Mouse (Mus musculus) kidney, postnatal 36 days (tissue): Measurements from ENCODE around the gene Aif1l.
"Not testable (repeated sequence)": the region's sequence is repeated elsewhere in the genome, so short reads cannot be mapped to it uniquely, and the experiment has no call there.

Experiments used
- DNase-seq, 2 experiments: peaks; one replicate each; pipeline ENCODE4 v3.0.0; 2021 to 2022; ENCODE audit warnings: mixed read lengths in 2 of 2

Gene Aif1l

GRCm38 (mm10) chr2:31950058-31950871, at the start of gene Aif1l:
Gene Aif1l (plus strand): TSS chr2:31950139.
- DNase-seq, result peak; percentile 70 to 83

- DNase-seq, result no peak
Measured at GRCm38 (mm10) chr2:31900932-31901331, 49.0 kb upstream of the Aif1l start.

GRCm38 (mm10) chr2:31901659-31902362, 48.1 kb upstream of the Aif1l start:
- peak in 1 of 2 experiments; percentile 25 for DNase-seq

- peak in 1 of 2 experiments; percentile 24 for DNase-seq
Measured at GRCm38 (mm10) chr2:31904089-31904488, 45.9 kb upstream of the Aif1l start.

- no peak for DNase-seq
Measured at GRCm38 (mm10) chr2:31904622-31905021, 45.3 kb upstream of the Aif1l start.

GRCm38 (mm10) chr2:31905682-31906081, 44.3 kb upstream of the Aif1l start:
- DNase-seq, result peak in 1 of 2 experiments; percentile 29

GRCm38 (mm10) chr2:31906407-31906806, 43.5 kb upstream of the Aif1l start:
- no peak for DNase-seq

GRCm38 (mm10) chr2:31912575-31912974, 37.4 kb upstream of the Aif1l start:
- DNase-seq, result peak in 1 of 2 experiments; percentile 66

GRCm38 (mm10) chr2:31914213-31914612, 35.7 kb upstream of the Aif1l start:
- DNase-seq, result not testable (repeated sequence)

GRCm38 (mm10) chr2:31915112-31915511, 34.8 kb upstream of the Aif1l start:
- DNase-seq, result peak; percentile 71 to 91

GRCm38 (mm10) chr2:31917636-31918035, 32.3 kb upstream of the Aif1l start:
- DNase-seq, result peak; percentile 64 to 77

GRCm38 (mm10) chr2:31923645-31924044, 26.3 kb upstream of the Aif1l start:
- DNase-seq, result no peak

- DNase-seq, result peak; percentile 94 to 96
Measured at GRCm38 (mm10) chr2:31924811-31925210, 25.1 kb upstream of the Aif1l start.

- peak; percentile 51 to 61 for DNase-seq
Measured at GRCm38 (mm10) chr2:31925936-31926335, 24.0 kb upstream of the Aif1l start.

- DNase-seq, result no peak
Measured at GRCm38 (mm10) chr2:31929664-31930063, 20.3 kb upstream of the Aif1l start.

- DNase-seq, result no peak
Measured at GRCm38 (mm10) chr2:31934551-31934950, 15.4 kb upstream of the Aif1l start.

GRCm38 (mm10) chr2:31935054-31935453, 14.9 kb upstream of the Aif1l start:
- no peak for DNase-seq

GRCm38 (mm10) chr2:31938298-31938697, 11.6 kb upstream of the Aif1l start:
- no peak for DNase-seq

GRCm38 (mm10) chr2:31943011-31943410, 6.9 kb upstream of the Aif1l start:
- no peak for DNase-seq

- DNase-seq, result no peak
Measured at GRCm38 (mm10) chr2:31945580-31945979, 4.4 kb upstream of the Aif1l start.

GRCm38 (mm10) chr2:31948392-31948791, 1.5 kb upstream of the Aif1l start:
- DNase-seq, result no peak

- DNase-seq, result no peak
Measured at GRCm38 (mm10) chr2:31948801-31949200, 1.1 kb upstream of the Aif1l start.

GRCm38 (mm10) chr2:31950966-31951365, 1.0 kb downstream of the Aif1l start:
- no peak for DNase-seq

- no peak for DNase-seq
Measured at GRCm38 (mm10) chr2:31952236-31952635, 2.3 kb downstream of the Aif1l start.
